Mouse (Mus musculus): ENCODE data around the gene Dnajb14. TPM values are rescaled to one million over a fixed set of nuclear protein-coding genes. Genes with fewer than 3 reads are reported as not detected.
"Not testable (repeated sequence)": the region's sequence is repeated elsewhere in the genome, so short reads cannot be mapped to it uniquely, and the experiment has no call there.

Dnajb14 gene
- total RNA-seq, 2 experiments from 2014 or later, result 13.0 to 14.4 TPM

DNA sequence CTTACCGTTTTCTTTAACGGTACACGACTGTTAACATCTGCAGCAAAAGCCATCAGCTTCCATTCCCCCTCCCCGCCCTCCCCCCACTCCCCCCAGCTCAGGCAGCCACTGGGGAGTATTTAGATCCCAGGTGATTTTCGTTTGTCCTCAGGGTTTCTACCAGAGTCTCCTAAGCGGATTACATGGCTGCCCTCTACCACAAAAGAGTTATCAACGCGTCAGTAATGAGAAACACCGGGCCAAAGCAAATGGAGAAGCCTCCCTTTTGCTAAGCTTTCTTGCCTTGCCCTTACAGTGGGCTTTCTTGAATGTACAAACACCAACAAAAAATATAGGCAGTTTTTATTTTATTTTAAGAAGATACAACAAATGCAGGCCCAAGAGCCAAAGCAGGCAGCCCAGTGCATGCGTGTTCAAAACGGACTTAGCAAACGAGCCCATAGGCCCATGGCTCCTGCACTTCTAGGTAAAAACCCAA lies 50.3 kb downstream of the Dnajb14 start:
- no peak for DNase-seq (ENCODE audit: low spot score in 2 of 2)

GRCm38 (mm10) chr3:137918172-137918931 lies 50.9 kb downstream of the Dnajb14 start, which contains the start of gene Lamtor3:
Gene Lamtor3, plus strand, starts transcription at chr3:137918506.
- DNase-seq (ENCODE audit: low spot score in 2 of 2), result peak; percentile 85 to 87

DNA sequence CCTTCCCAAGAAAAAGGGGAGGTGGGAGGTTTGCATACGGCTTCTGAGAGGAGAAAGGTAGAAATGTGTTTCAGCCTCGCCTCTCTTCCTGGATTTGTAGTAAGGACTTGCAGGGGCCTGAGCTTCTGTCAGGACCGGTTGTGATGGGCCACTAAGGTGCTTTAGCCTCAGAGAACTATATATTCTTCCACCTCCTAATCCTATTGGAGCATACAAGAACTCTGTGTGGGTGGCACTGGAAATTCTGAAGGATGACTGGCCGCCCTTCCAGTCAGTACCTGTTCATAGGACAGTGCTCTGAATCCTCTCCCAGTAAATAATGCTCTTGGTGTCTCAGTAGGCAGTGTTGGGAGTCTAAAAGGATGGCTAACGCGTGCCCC lies 51.4 kb downstream of the Dnajb14 start:
- no peak for DNase-seq (ENCODE audit: low spot score in 2 of 2)

- DNase-seq (ENCODE audit: low spot score in 2 of 2), result no peak
Measured at GRCm38 (mm10) chr3:137919398-137919797, 51.9 kb downstream of the Dnajb14 start.

DNA sequence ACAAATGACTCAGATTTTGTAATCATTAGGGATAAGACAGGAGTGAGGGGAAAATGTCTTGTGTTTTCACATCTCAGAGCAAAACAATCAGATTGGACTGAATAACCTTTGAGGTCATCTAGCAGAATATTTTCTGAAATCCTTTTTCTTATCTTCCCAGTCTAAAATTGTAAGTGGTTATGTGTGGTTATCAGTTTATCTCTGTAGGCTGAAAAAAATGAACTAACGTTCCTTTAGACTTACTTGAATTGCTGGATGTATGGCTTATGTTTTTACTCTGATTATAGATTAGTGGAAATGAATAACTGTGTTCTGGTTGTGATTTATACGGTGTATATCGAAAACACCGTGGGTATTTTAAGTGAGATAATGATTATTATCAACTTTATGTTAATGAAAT lies 53.1 kb downstream of the Dnajb14 start:
- no peak for DNase-seq (ENCODE audit: low spot score in 2 of 2)

DNA sequence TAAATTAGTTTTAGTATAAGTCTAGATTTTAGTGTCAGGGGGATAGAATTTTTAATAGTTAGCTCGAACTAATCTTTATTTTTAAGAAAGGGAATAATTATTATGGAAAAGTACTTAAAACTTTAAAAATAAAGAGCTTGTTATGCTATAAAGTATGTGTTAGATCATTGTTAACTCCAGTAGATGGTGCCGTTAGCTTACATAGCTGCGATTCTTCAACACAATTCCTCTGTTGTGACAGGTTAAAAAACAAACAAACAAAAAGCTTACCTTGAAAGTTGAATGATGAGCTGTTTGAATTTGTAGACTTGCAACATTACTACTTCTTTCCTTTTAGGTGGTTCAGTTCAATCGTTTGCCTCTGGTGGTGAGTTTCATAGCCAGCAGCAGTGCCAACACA lies 59.5 kb downstream of the Dnajb14 start:
- no peak for DNase-seq (ENCODE audit: low spot score in 2 of 2)

GRCm38 (mm10) chr3:137929940-137930339 lies 62.5 kb downstream of the Dnajb14 start:
- DNase-seq (ENCODE audit: low spot score in 2 of 2), result no peak

- no peak for DNase-seq (ENCODE audit: low spot score in 2 of 2)
Measured at GRCm38 (mm10) chr3:137932748-137933147, 65.3 kb downstream of the Dnajb14 start.

DNA sequence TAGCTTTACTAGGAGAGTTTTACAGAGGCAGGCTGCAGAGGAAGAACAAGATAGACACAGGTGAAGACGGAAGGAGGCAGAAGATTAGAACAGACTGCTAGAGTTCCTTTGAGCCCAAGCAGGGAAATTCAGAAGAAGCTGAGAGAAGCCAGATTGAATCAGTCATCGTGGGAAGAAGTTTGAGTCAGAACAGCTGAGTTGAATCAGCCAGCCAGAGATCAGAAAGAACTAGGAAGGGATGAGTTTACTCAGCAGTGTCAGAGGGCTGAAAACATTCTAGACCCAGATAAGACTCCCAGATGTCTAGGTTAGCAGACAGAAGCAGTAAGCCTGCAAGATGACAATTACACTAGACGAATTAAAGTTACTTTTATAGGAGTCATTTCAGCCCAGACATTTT lies 66.5 kb downstream of the Dnajb14 start:
- no peak for DNase-seq (ENCODE audit: low spot score in 2 of 2)

DNA sequence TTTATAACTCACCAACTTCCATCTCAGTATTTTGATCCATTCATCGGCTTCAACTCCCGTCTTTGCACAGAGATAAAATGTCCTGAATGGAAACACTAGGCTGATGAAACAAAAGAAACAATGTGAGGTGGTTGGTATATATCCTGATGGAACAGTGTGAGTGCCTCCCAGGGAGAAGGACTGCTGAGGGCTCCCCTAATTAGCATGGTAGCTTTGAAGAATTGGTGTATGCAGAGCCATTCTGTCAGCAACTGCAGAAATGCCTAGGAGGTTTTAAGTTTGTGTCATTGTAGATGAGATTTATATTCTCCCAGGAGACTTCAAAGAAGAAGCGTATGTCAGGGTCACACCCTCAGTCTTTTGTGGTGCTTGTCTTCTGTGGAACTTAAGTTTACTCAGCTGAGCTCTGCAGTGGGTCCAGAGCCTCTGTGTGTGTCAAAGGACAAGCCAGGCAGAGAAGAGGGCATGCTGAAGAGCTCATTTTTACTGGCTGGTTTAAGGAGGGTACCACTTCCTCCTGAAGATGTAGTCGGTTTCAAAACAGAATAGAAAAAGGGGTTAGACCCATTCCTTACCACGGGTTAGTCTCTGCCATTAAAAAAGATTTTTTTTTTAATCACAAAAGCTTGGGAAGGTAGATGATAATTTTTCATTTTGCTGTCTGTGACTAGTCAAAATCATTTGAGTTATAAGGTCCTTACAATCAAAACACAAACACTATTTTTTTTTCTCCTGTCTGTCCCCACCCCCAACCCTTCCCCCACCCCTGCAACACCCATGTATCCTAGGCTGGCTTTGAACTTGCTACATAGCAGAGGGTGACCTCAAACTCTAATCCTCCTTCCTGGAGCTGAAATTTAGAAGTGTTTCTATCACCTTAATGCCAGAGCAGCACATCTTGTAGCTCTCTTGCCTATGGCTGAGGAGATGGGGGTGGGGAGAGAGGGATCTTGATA lies 68.4 kb downstream of the Dnajb14 start:
- no peak for DNase-seq (ENCODE audit: low spot score in 2 of 2)

DNA sequence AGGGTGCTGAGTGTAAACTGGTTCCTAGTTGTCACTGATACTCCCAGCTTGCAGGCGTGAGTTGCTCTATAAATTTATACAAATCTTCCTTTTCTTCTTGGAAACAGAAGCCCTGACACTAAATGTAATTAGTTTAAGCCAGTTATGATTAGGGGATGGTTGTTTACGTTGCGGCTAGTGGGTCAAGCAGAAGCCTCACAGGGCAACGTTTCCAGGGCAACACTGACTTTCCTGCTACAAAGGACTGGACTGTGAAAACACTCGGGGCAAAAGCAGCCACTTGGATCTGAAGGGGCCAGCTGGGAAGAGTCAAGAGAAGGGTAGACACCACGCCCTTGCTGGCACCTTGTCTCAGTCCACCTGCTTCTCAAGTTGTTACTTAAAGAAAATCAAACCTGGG lies 69.1 kb downstream of the Dnajb14 start:
- no peak for DNase-seq (ENCODE audit: low spot score in 2 of 2)

DNA sequence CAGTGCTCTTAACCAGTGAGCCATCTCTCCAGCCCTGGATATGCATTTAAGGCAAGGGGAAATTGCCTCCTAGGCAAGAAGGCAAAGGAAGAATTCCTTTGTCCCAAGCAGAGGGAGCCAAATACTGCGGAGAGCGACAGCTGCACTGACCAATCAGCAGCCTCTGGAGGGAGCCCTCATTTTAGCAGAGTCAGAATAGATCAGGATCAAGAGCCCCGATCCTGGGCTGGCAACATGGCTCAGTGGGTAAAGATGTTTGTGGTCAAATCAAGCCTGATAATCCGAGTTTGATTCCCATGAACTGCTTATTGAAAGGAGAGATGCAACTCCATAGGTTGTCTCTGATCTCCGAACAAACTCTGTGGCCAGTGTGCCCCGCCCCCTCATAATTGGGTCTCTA lies 71.1 kb downstream of the Dnajb14 start:
- peak in 1 of 2 experiments; percentile 42 for DNase-seq (ENCODE audit: low spot score in 2 of 2)

DNA sequence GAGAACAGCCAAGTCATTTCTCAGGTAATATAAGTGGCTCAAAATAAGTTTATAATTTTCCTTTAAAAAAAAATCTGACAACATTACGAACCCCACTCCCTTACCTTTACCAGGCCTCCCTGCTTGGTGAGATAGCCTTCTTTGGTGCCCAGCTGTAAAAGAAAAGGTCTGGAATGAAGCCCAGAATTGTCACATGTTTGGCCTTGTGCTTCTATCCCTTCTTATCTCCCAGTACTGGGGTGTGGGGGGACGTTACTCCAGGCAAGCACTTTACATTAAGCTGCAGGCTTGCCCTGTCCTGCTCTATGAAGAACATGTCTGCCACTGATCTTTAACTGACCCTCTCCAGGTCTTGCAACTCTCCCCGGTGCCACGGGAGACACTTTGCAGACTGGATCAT lies 73.3 kb downstream of the Dnajb14 start:
- DNase-seq (ENCODE audit: low spot score in 2 of 2), result no peak

GRCm38 (mm10) chr3:137941555-137941954 lies 74.1 kb downstream of the Dnajb14 start:
- DNase-seq (ENCODE audit: low spot score in 2 of 2), result no peak

GRCm38 (mm10) chr3:137942098-137942622 lies 74.7 kb downstream of the Dnajb14 start:
- DNase-seq (ENCODE audit: low spot score in 2 of 2), result no peak

GRCm38 (mm10) chr3:137943737-137944154 lies 76.3 kb downstream of the Dnajb14 start:
- DNase-seq (ENCODE audit: low spot score in 2 of 2), result no peak

GRCm38 (mm10) chr3:137946827-137947226 lies 79.4 kb downstream of the Dnajb14 start:
- DNase-seq (ENCODE audit: low spot score in 2 of 2), result no peak

- no peak for DNase-seq (ENCODE audit: low spot score in 2 of 2)
Measured at GRCm38 (mm10) chr3:137947525-137947924, 80.0 kb downstream of the Dnajb14 start.

- no peak for DNase-seq (ENCODE audit: low spot score in 2 of 2)
Measured at GRCm38 (mm10) chr3:137950191-137950885, 82.9 kb downstream of the Dnajb14 start.

- not testable (repeated sequence) for DNase-seq (ENCODE audit: low spot score in 2 of 2)
Measured at GRCm38 (mm10) chr3:137951302-137951701, 83.8 kb downstream of the Dnajb14 start.

DNA sequence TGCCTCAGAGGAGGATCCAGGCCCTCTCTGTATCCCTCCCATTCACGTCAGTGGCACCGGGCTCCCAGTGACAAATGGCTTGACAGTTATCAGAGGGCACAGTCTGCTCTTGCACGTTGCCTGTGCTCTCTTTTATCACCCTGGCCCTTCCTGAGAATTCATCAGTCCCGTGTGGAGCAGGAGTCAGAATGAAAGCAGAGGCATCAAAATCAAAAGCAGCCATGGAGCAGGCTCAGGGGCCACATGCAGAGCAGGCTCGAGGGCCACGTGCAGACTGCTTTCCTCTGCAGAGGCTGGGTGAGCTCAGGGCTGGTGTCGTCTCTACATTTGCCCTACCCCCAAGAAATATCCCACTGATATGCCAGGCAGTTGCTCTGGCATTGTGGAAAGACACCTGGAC lies 84.3 kb downstream of the Dnajb14 start:
- no peak for DNase-seq (ENCODE audit: low spot score in 2 of 2)
